Mouse (Mus musculus) bone marrow, adult 2 months (tissue): ENCODE results near the gene Fam3a. TPM values are rescaled to one million over a fixed set of nuclear protein-coding genes. Genes with fewer than 3 reads are reported as not detected.

Source experiments
- H3K27ac ChIP-seq: fragments of 200-500 bp; 2 replicates; pipeline ENCODE4 v1.5.1; 2012; ENCODE audit warnings: low read depth, mild to moderate bottlenecking, control low read depth, inconsistent platforms, low read length; ENCODE audit not compliant: control insufficient read depth, poor library complexity, insufficient read depth
- H3K4me1 ChIP-seq: fragments of 200-500 bp; 2 replicates; pipeline ENCODE4 v1.6.1; 2011; ENCODE audit warnings: low read length; ENCODE audit not compliant: control insufficient read depth, insufficient read depth
- H3K4me3 ChIP-seq: fragments of 200-500 bp; replicated peaks from 2 replicates; pipeline ENCODE3; 2011; ENCODE audit warnings: mild to moderate bottlenecking, low read depth, low read length, control low read depth; ENCODE audit not compliant: control insufficient read depth
- CTCF ChIP-seq: fragments of 200-500 bp; IDR thresholded peaks from 2 replicates; pipeline ENCODE4 v1.5.1; 2011; ENCODE audit warnings: low read length, control low read depth; ENCODE audit not compliant: control insufficient read depth, insufficient read depth
- POLR2A ChIP-seq: fragments of 200-500 bp; IDR thresholded peaks from 2 replicates; pipeline ENCODE4 v1.6.1; 2011; ENCODE audit warnings: low read depth, mild to moderate bottlenecking, control low read depth, low read length, borderline replicate concordance; ENCODE audit not compliant: control insufficient read depth
- WGBS: fragments of 180-500 bp; shearing (Covaris S2); methylation state at CpG from one replicate; pipeline ENCODE4 v1.1.7; 2018; 5-methylcytosine and 5-hydroxymethylcytosine counted together
- polyA plus RNA-seq: library from polyadenylated mRNA; stranded (reverse); fragments of >200 nt; gene quantifications from 2 replicates; pipeline ENCODE4 v1.2.4, GENCODE M21; 2011; ENCODE audit warnings: low replicate concordance; ENCODE audit not compliant: missing spikeins, insufficient read depth, insufficient read length

The Fam3a gene
- polyA plus RNA-seq = 3.6 and 9.1 TPM in 2 replicates

- peak within 1 kb of the TSS; percentile 93 for H3K27ac ChIP-seq
These were observed at the start of gene Fam3a, which contains the start of gene Ikbkg for GRCm38 (mm10) chrX:74392535-74393443. Gene Fam3a (minus strand): TSS chrX:74393272. Gene Ikbkg (plus strand): TSS chrX:74393290.

GRCm38 (mm10) chrX:74429290-74429821 lies 36.3 kb upstream of the Fam3a start:
- H3K4me1 ChIP-seq = peaks cover 2% of the 10 kb centered on the region; the same call in 1 of the 2 replicates
- peak overlapping the region; percentile 95 for H3K27ac ChIP-seq
- 20% methylated on average over 22 of the region's 22 CpGs for WGBS
- H3K4me3 ChIP-seq = peak overlapping the region; percentile 97
- TF ChIP-seq CTCF (no peak), POLR2A (peak; percentile 17; the same call in 1 of the 2 replicates)

More at GRCm38 (mm10) chrX:74392535-74393443, at the start of gene Fam3a, which contains the start of gene Ikbkg:
- peak; percentile 47; the same call in 1 of the 2 replicates for TF ChIP-seq CTCF
- peak; percentile 89 for TF ChIP-seq POLR2A
- Histone ChIP-seq H3K4me1 (no peaks in the 10 kb centered on the region), H3K4me3 (peak within 1 kb of the TSS; percentile 78)
- WGBS = 9% methylated on average over 30 of the region's 30 CpGs

GRCm38 (mm10) chrX:74428826-74429276 lies 35.8 kb upstream of the Fam3a start, which contains the start of gene G6pdx:
Gene G6pdx (minus strand): TSS chrX:74429194.
- no peak; the same call in 1 of the 2 replicates for TF ChIP-seq CTCF
- TF ChIP-seq POLR2A = peak; percentile 50; the same call in 1 of the 2 replicates
- WGBS = 10% methylated on average over 25 of the region's 25 CpGs
- H3K4me1 ChIP-seq = peaks cover 3% of the 10 kb centered on the region; the same call in 1 of the 2 replicates
- peak within 1 kb of the TSS; percentile 97 for H3K4me3 ChIP-seq
- H3K27ac ChIP-seq = peak within 1 kb of the TSS; percentile 95

GRCm38 (mm10) chrX:74428146-74428825 lies 35.2 kb upstream of the Fam3a start:
- Histone ChIP-seq H3K4me3 (peak overlapping the region; percentile 97), H3K4me1 (peaks cover 3% of the 10 kb centered on the region; the same call in 1 of the 2 replicates), H3K27ac (peak overlapping the region; percentile 95)
- WGBS = 21% methylated on average over 35 of the region's 35 CpGs
- TF ChIP-seq POLR2A = no peak
- TF ChIP-seq CTCF = no peak

- 65% methylated on average over 3 of the region's 3 CpGs for WGBS
- H3K27ac ChIP-seq = peak overlapping the region; percentile 61
These were observed 34.0 kb upstream of the Fam3a start for GRCm38 (mm10) chrX:74427116-74427515.

GRCm38 (mm10) chrX:74426256-74426655 lies 33.2 kb upstream of the Fam3a start:
- 23% methylated on average over 1 of the region's 1 CpGs for WGBS
- Histone ChIP-seq H3K4me3 (peak overlapping the region; percentile 59), H3K4me1 (peaks cover 3% of the 10 kb centered on the region; the same call in 1 of the 2 replicates), H3K27ac (no peak overlapping the region)
- TF ChIP-seq POLR2A = no peak
- no peak for TF ChIP-seq CTCF

More at GRCm38 (mm10) chrX:74427116-74427515, 34.0 kb upstream of the Fam3a start:
- peaks cover 3% of the 10 kb centered on the region; the same call in 1 of the 2 replicates for H3K4me1 ChIP-seq
- peak overlapping the region; percentile 59 for H3K4me3 ChIP-seq
- no peak for TF ChIP-seq POLR2A

- peaks cover 3% of the 10 kb centered on the region; the same call in 1 of the 2 replicates for H3K4me1 ChIP-seq
- 22% methylated on average over 4 of the region's 4 CpGs for WGBS
- H3K4me3 ChIP-seq = peak overlapping the region; percentile 37
- no peak for TF ChIP-seq POLR2A
- no peak for TF ChIP-seq CTCF
- H3K27ac ChIP-seq = peak overlapping the region; percentile 72; the same call in 1 of the 2 replicates
These were observed 32.1 kb upstream of the Fam3a start for GRCm38 (mm10) chrX:74425195-74425594.
